Mouse (Mus musculus) regulatory T cell (primary cell): ENCODE results near the gene Rpsa.

Source experiments
- in situ Hi-C: fragments of 300-600 bp; cut with MboI, MseI; formaldehyde crosslinking; loops from one replicate; pipeline ENCODE4 v1.15.1; 2025; ENCODE audit warnings: high pct_unique_total_duplicates

Rpsa gene

DNA sequence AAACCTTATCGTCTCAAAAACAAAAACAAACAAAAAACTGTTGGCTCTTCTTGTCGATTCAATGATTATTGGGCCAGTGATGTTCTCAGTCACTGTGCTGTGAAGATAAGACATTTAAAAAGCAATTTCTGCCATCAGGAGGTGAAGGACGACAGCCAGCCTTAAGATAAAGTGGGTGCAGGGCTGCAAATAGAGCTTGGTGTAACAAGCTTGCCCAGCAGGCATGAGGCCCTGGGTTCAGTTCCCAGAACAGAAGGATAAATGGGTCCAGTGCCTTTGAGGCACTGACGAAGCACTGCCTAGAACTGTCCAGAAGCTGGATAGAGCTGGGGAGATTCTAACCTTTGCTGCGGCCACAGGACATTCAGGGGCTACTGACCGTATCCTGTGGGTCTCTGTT is 15.0 kb upstream of the Rpsa start:
- in situ Hi-C loops, result no loop called here

DNA sequence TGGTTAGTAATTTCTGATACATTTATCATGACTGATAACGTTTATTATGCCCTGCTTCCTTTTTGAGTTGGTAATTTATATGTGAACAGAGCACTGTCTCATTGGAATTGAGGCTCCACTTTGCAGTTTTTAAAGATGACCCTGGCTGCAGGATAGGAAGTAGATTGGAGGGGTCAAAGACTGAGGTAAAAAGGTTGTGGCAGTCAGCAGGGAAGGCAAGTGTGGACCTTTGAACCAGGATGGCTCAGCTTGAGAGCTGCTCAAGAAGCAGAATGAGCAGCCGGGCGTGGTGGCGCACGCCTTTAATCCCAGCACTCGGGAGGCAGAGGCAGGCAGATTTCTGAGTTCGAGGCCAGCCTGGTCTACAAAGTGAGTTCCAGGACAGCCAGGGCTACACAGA is 14.0 kb upstream of the Rpsa start:
- in situ Hi-C loops, result no loop called here

DNA sequence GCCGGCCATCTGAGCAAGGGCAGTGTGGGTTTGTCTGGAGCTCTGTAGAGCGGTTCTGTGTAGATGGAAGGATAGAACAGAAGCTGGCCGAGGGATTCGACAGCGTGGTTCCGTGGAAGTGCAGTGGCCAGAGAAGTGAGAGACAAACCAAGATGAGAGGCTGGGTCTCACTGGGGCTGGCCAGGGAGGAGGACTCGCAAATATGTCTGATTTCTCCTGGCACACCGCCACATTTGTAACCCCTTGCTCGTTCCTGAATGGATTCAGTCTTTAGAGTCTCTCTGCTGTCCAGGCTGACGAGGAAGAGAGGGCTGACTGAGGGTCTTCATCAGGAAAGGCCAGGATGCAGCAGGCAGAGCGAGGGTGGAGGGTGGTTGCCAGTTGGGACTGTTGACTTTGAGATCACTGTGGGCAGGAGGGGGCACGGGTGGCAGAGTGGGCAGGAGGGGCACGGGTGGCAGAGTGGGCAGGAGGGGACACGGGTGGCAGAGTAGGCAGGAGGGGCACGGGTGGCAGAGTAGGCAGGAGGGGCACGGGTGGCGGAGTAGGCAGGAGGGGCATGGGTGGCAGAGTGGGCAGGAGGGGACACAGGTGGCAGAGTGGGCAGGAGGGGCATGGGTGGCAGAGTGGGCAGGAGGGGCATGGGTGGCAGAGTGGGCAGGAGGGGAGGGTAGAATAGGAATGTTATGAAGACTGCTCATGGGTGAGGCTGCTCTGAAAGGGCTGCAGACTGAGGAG is 13.3 kb upstream of the Rpsa start:
- in situ Hi-C loops, result no loop called here

DNA sequence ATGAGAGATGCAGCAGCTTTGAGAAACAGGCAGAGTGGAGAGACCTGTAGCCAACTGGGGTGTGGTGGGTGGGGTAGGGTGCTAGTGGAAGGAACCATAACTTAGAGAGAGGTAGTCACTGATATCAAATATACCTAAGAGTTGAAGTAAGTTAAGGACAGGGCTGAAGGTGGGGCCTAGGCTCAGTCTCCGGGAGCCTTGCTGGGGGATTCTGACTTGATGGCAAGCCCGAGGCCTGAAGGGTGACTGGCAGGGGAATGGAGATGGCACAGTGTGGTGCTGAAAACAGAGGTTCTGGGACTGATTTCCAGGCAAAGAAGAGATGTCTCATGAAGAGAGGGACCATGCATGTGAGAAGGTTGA is 12.7 kb upstream of the Rpsa start:
- in situ Hi-C loops, result no loop called here

DNA sequence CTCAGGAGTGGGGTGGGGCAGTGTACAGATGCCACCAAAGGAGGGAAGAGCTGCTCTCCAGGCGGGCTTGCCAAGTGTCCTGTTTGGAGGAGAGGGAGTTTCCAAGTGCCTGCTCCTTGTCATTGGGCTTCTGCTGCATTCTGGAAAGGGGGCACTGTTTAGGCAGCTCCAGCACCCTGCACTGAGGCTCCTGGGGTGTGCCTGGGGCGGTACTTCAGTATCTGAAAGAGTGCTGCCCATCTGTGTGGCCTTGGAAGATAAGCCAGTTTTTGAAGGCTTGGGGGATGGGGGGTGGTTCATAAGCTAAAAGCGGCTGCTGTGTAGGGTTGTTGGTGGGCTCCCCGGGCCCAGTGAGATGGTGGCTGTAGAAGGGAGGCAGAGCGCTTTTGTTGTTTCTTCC is 11.9 kb upstream of the Rpsa start:
- in situ Hi-C loops, result no loop called here

DNA sequence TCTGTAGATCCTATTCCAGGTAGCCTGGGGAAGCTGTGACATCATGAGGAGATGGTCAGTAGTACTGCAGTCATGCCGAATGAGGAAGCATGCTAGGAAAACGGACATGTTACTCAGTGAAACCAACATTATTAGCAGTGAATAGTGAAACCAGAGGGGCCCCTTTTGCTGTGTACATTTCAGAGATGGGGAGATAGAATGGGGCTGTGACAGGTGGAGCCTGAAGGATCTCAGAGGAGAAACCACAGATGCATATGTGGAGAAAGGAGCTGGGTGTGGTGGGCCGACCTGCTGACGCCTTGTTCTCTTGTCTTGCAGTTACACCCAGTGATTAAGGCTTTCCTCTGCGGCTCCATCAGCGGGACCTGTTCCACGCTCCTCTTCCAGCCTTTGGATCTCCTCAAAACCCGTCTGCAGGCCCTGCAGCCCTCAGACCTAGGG is 11.3 kb upstream of the Rpsa start:
- in situ Hi-C loops, result no loop called here

DNA sequence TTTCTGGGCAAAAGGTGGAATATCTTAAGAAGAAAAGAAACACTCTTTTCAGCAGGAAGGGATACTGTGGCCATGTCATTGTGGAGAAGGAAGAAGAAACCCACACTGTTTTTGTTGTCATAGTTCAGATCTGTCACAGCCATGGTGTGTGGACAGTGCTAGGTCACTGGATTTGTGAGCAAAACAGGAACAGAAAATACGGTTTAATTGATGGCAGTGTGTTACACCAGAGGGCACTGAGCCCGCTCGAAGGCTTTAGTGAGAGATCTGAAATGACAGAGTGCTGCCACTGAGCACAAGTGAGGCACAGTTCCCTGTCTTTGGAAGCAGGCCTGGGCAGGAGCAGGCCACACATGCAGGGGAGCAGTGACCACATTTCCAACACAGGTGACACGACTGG is 9.3 kb upstream of the Rpsa start:
- in situ Hi-C loops, result no loop called here

DNA sequence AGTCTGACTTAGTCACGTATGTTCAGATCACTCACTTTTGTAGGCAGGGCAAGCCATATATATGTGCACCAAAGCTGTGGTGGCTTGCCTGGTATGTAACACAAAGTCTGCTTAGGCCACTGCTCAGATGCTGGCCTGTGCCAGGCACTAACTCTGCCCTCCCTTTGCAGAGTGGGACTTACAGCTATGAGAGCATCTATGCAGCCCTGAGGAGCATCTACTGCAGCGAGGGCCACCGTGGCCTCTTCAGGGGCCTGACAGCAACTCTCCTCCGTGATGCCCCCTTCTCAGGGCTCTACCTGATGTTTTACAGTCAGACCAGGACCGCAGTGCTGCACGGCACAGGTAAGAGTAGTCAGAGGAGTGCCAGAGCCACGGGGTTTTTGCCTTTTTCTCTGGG is 7.0 kb upstream of the Rpsa start:
- in situ Hi-C loops, result no loop called here

DNA sequence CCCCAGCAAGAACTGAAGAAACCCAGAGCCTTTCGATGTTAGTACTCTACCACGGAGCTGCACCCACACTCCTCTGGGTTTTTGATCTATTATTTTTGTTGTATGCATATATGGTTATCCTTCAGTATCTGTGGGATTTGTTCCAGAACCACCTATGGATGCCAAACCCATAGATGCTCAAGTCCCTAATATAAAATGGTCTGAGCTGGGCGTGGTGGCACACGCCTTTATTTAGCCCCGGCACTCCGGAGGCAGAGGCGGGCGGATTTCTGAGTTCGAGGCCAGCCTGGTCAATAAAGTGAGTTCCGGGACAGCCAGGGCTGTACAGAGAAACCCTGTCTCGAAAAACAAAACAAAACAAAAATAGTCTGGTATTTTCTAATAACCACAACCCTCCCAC is 621 bp upstream of the Rpsa start:
- in situ Hi-C loops, result no loop called here

DNA sequence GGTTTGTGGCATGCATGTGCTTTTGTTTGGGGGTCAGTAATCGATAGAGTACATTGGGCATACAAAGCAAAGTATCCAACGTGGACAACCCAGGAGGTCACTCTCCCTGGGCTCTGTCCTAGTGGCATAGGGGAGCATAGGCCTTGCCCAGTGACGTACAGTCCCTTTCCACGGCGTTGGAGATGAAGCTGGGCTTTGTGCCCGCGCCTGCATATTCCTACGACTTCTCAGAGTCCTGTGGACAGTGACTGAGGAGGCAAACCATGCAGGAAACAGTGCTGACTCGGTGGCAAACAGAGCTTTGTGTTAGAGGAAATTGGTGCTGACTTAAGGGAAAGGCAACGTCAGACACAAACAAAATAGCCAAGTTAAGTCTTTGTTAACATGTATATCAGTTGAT is 1.8 kb downstream of the Rpsa start:
- in situ Hi-C loops, result no loop called here

DNA sequence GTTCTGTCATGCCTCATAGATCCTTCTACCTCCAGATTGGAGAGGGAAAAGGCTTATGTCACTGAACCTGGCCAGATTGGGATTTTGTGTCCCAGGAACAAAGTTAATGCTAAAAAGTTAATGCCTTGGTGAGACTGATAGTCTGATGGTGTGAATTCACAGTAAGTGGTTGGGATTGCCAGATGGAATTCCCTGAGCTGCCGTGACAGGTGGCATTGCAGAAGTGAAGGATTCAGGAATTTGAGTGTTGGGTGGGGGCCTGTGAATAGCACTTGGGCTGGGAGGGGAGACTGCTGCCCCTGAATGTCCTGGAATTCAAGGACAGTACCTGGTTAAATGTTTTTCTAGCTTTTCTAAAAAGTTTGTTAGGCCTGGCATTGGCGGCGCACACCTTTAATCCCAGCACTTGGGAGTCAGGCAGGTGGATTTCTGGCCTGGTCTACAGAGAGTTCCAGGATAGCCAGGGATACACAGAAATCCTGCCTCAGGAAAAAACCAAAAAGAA is 4.3 kb downstream of the Rpsa start:
- in situ Hi-C loops, result no loop called here

DNA sequence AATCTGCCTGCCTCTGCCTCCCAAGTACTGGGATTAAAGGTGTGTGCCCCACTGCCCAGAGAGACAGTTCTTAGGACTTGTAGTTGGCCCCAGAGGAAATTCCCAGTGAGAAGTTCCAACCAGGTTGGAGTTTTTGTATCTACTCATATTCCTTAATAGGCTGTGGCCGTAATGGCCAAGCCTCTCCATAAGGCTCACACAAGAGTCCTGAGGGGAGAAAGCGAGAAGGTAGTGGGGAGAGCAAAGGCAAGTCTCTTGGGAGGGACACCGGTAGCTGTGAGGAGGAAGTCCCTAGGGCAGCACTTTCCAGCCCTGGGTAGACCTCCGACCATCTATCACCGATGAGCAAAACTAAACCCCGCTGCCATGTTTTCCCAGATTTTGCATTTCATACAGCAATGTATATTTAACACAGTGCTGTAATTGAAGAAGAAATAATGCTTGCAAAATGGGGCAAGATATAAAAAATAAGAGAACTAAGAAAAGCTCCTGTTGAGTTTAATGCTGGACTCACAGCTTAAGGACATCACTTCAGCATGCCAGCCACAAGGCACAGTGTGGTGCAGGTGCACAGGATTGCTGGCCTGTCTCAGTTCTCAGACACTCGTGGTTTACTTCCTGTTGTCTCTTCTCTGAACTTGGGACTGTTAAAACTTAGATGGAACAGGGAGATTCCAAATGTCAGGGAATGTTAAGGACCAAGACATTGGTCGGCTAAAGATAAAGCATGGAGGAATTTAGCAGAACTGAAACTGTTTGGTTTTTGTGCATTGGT is 5.7 kb downstream of the Rpsa start:
- in situ Hi-C loops, result no loop called here

DNA sequence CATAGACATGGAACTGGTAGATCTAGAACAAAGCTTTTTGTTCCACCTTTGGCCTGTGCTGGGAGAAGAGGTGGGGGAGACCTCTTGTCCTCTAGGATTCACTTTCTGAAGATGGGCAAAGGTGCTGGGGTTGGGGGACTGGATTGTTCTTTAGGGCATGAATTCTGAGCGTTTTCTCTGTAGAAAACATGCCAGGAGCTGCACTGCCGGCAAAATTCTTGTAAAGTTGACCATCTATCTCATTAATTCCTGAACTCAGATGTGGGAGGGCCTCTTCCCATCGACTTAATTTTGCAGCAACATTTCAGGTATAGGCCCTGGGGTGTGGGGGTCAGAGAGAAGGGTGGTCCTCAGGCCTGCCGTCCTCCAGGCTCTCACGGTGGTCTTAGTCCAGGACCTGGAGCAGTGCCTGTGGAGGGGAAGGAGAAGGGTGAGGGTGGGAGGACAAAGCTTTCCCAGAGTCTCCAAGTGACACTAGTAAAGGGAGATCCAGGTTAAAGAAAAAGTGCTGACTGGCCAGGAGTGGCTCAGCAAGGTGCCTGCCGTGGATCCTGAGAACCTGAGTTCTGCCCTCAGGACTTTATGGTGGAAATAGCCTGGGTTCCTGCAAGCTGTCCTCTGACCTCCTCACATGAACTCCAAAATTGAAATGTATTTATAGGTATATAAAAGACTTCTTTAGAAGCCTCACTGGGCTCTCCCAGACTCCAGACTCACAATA is 6.4 kb downstream of the Rpsa start:
- in situ Hi-C loops, result no loop called here

DNA sequence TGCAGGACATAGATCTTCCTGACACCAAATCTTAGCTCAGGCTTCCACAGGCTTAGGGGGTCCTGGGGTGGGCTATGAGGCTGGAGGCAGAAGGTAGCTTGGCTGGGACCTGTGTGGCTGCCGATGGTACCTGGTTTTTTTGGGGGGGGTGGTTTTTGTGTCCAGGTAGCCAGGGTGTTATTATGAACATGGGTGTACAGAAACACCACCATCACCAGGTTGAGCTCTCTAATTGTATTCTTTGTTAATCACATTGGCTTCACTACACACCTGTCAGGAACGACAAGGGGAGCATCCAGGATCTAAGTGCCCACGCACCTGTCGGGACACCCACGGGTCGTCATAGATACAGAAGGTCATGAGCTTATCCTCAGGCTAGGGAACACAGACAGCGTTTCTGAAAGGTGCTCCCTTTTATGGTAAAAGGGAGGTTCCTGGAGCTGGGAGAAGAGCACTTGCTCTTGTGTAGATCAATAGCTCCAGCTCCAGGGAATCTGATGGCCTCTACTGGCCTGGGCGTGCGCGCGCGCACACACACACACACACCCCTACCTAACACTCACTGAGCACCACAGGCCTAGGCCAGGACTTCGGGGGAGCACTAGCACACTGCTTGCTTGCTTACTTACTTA is 7.2 kb downstream of the Rpsa start:
- in situ Hi-C loops, result no loop called here

DNA sequence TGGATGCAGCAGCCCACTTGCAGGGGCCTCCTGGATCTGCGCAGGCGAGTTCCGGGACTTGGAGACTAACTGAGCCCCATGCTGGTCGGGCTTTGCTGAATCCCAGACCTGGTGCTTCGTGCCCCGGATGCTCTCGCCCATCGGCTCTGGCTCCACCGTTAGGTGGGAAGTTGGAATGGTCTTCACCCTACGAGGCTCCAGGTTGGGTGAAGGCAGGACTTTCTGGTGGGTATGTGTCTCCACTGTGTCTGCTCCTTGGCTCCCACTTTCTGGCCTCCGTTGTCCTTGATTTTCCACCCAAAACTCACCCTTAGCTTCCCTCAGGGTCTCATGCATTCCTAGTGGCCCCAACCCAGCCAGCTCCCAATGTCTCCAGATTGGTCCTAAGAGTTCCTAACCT is 8.0 kb downstream of the Rpsa start:
- in situ Hi-C loops, result no loop called here

DNA sequence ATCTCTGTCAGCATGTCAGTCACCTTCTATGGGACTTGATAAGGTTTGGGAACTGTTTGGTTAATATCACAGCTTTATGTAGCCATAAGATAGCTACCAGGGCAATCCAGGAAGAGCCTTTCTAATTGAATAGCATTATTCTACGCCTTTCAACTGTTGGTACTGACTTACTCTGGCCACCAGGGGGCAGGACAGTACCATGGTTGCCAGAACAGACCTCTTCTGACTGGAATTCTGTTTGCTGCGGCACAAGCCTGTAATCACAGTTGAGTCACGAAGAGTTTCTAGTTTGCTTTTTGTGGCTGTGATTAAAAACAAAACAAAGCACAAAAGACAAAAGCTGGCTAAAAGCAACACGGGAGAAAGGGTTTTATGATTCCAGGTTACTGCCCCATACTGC is 13.2 kb downstream of the Rpsa start:
- in situ Hi-C loops, result loop anchor here (10.0 kb wide), 1 partner anchor 486 kb away; no protein-coding TSS in a partner anchor

DNA sequence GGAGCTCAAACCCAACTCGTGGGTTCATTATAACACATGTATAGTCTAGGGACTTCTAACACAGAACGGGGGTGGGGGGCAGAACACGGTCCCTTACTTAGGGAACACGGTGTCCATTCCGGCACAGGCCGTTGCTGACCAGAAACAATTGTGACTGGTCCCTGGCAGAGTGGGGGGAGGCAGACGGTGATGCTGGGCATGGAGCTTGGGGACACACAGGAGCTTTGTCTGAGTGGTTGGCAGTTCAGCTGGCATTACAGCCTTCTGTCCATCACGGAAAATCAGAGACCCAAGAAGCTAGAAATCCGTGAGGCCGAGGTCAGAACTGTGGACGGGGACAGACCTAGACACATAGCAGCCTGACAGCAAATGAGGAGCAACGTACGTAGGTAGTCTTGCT is 17.0 kb downstream of the Rpsa start:
- in situ Hi-C loops, result loop anchor here (10.0 kb wide), 1 partner anchor 490 kb away; no protein-coding TSS in a partner anchor

DNA sequence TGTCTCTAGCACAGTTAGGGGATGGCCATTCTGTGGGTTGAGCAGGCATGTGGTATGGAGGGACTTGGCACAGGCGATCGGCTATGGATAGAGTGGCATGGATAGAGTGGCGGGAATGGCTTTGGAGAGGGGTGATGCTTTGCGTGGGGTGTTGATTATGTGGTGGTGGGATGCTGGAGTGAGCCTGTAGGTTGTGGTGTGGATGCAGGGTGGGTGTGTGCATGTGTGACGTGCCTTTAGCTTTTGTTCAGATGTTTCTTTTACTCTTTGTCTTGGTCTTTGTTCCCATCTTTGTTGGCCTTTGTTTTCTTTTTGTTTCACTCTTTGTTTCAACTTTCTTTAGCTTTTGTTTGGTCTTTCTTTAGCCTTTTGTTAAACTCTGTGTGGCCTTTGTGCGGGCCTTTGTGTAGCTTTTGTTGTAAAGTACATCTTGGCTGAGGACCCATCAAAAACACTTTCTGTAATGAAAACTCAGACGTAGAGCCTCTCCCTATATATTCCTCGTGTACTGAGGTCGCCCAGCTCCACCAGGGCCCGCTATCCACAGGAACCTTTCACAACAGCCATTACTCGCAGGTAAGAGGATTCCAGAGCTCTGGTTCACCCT is 21.8 kb downstream of the Rpsa start, which contains the start of gene Mobp:
Gene Mobp (plus strand): TSS at position 486 of the 607 bp plus-strand sequence.
- in situ Hi-C loops, result loop anchor here (10.0 kb wide), 1 partner anchor 495 kb away; no protein-coding TSS in a partner anchor

DNA sequence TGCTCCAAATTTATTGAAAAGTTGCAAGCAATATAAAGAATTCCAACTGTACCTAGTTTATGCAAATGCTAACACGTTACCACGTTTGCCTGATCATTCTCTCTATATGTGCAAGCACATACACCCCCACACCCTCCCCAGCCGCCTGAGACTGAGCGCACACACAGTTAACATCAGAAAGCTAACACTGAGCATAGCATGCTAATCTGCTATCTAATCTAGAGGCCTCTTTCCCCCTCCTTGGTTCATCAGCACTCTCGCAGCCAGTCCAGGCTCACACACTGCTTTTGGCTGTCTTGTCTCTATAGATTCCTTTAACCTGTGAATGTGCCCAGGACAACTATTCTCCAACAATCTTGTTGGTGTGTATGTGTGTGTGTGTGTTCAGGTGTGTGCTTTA is 23.7 kb downstream of the Rpsa start:
- in situ Hi-C loops, result loop anchor here (5.0 kb wide), 1 partner anchor 51 kb away; no protein-coding TSS in a partner anchor

DNA sequence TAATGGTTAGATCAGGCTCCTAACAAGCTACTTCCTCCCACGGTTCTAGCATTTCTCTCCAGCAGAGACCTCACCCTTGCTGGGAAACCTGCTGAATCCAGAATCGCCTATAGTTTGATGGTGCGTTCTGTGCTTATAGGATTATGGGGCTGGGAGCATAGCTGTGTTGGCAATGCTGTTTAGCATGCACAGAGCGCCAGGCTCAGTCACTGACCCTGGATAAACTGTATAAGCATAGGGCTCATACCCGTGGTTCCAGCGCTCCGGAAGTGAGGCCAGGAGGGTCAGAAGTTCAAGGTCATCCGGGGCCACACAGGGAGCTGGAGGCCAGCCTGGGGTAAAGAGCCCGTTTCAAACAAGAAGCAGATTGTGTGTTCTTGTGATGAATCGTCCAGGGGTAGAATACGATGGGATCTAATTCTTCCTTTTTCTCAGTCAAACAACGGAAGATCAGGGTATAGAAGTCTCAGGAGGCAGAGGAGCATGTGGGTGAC is 24.5 kb downstream of the Rpsa start:
- in situ Hi-C loops, result loop anchor here (5.0 kb wide), 1 partner anchor 50 kb away; no protein-coding TSS in a partner anchor

DNA sequence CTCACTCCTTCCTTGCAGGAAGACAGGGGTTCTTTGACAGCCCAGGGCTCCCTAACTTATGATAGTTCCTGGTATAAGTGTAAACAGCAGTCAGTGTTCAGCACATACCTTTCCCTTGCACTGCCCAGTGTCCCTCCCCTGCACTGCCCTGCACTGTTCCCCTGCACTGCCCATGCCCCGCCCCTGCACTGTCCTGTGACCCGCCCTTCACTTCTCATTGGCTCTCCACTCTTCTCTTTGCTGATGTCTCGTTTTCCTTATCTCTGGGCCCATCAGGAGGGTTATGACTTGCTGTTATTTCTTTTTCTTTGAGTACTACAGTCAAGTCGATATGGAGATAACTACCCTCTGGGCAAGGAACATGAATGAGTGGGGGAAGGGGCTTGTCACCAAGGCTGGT is 30.6 kb downstream of the Rpsa start:
- in situ Hi-C loops, result no loop called here
